Mouse (Mus musculus) bone marrow macrophage, adult 2 months (primary cell): Measurements from ENCODE around the gene Slit1.

Experiments
- CTCF ChIP-seq: IDR thresholded peaks from 2 replicates; pipeline ENCODE4 v1.5.1; 2012; ENCODE audit warnings: low read depth, mild to moderate bottlenecking, low read length, moderate library complexity
- POLR2A ChIP-seq: IDR thresholded peaks from 2 replicates; pipeline ENCODE4 v1.6.1; 2012; ENCODE audit warnings: mild to moderate bottlenecking, low read depth, low read length, borderline replicate concordance

DNA sequence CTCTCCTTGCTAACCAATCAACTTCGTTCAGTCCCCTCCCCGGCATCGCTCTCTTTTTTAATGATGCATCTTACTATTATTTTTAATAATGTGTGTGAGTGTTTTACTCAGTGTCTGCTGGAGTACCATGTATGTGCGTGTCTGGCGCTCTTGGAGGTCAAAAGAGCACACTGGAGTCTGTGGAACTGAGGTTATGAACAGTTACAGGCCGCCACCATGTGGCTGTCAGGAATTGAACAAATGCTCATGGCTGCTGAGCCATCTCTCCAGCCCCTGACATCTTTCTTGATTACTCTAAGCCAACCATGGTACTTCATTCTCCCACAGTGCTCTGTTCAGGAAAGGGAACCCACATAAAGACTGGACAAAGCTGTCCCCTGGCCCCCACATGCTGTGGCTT is 16.3 kb upstream of the Slit1 start:
- no peak for TF ChIP-seq POLR2A
- no peak for TF ChIP-seq CTCF
